Mouse (Mus musculus) bone marrow, adult 2 months (tissue): ENCODE measurements at regions not wholly inside any gene's neighbourhood (a gene's known extent, or its start where the extent isn't known, plus 50 kb on each side); places are given as distances from the start of the nearest gene placed in this dataset.

ENCODE experiments used
- CTCF ChIP-seq: fragments of 200-500 bp; IDR thresholded peaks from 2 replicates; pipeline ENCODE4 v1.5.1; 2011; ENCODE audit warnings: low read length, control low read depth; ENCODE audit not compliant: control insufficient read depth, insufficient read depth
- POLR2A ChIP-seq: fragments of 200-500 bp; IDR thresholded peaks from 2 replicates; pipeline ENCODE4 v1.6.1; 2011; ENCODE audit warnings: low read depth, mild to moderate bottlenecking, control low read depth, low read length, borderline replicate concordance; ENCODE audit not compliant: control insufficient read depth

DNA sequence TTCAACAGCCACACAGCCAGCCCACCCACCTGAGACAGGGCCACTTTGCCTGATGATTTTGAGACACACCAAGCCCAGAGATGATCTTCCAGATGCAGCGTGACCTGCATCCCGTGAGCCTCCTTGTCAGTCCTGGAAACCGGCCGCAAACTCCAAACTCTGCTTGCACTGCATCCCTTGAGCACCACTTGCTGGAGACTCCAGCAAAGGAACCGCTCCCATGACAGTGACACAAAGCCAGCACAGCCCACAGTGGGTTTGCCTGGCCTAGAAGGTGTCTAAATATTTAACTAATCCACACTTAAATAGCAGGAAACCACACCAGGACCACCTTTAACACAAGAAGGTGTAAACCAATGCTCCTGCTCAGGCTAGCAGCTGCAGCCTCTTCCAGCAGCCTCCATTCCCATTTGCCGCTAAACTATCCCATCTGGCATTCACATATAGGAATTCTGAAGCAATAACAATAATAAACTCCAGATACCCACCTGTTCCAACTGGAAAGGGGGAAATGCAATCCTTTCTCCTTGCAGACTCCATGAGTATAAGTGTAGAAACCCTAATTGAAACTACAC, 106.2 kb upstream of the Kdm8 start:
- TF ChIP-seq CTCF (no peak), POLR2A (no peak)
